Mouse (Mus musculus) heart, adult 9 months (tissue): ENCODE results near the gene Scd1.
"Not testable (repeated sequence)": the region's sequence is repeated elsewhere in the genome, so short reads cannot be mapped to it uniquely, and the experiment has no call there.

Experiments used
- DNase-seq, 2 experiments: peaks; one replicate each; pipeline ENCODE4 v3.0.0; 2022; ENCODE audit warnings: low spot score in 2 of 2

Gene Scd1

DNA sequence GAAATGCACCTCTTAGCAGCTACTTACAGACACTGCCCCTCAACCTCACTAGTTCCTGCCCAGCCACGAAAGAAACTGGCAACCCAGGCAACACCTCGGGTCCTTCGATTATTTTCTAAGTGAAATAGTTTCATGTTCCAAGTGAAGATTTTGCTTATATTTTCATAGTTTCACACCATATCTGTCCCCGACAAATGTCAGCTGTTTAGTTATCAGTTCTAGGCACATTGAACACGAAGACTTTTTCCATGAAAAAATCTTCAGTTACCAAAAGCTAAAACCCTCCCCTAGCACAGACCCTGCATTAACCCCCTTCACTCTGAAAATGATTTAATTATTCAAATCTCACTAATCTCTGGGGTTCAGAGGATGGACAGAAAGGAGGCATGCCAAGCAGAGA is 10.9 kb downstream of the Scd1 start:
- DNase-seq: no peak

DNA sequence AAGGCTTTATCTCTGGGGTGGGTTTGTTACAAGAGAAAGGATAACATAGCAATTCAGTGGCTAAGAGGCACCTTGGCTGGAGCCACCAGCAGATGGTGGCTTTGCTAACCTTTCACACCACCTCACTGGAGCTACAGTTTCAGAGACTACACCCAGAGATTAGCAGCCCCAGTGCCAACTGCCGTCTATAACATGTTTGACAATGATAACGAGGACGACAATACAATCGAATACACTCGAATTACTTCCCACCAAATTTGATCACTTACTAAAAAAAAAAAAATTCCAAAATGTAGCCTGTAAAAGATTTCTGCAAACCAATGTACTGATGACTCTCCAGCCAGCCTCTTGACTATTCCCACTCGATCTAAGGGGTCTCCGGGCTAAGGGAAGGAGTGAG is 12.7 kb downstream of the Scd1 start:
- DNase-seq: no peak

DNA sequence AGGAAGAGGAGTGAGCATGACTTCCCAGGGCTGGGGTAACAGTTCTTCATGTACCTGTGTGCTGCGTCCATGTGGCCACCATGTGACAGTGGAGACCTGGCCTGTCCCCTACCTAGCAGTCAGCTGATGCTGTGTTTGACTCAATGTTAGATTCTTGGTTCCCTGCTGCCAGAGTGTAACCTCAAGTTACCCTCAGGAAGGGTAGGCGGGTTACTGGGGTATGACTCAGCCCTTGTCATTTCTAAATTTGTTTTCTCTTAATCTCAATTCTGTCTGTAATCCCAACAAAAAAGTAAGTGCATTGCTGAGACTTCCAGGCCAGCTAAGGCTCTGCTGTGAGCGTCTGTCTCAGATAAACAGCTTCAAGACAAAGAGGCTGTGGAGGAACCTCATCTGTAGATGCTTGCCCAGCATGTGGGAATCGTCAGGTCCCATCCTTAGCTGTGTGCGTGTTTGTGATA is 13.7 kb downstream of the Scd1 start:
- peak in 1 of 2 experiments; percentile 42 for DNase-seq

DNA sequence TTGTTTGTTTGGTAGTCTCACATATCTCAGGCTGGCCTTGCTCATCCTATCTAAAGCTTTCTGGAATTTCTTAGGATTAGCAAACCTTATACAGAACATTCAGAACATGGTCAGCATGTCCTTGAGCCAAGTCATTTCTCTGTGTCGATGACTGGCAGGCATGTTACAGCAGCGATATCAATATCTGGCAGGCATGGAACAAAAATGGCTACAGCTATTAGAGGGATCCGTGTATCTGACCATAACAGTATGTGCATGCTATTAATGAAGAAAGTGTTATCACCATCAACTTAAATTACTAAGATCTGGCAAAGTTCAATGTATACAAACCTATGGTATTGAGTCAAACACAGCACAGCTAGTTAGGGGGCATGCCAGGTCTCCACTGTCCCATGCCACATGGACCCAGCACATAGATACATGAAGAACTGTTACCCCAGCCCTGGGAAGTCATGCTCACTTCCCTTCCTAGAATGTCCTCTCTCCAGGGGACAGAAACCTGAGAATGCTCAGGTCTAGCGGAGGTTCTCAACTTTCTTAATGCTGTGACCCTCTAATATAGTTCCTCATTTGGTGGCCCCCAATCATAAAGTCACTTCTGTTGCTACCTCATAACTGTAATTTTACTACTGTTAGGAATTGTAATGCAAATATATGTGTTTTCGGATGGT is 15.2 kb downstream of the Scd1 start:
- no peak for DNase-seq

DNA sequence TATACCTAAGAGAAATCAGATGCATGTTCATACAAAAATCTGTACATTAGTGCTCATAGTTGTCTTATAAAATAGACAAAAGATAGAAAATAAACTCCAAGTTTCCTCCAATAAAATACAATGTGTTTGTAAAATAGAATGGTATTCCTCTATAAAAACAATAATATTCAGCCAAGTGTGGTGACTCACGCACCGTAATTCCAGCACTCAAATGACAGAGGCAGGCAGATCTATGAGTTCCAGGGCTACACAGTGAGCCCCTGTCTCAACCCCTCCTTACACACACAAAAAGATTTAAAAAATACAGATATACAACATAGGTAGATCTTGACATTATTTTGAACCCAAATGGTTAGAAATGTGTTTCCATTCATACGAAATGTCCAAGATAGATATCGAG is 15.8 kb downstream of the Scd1 start:
- no peak for DNase-seq

DNA sequence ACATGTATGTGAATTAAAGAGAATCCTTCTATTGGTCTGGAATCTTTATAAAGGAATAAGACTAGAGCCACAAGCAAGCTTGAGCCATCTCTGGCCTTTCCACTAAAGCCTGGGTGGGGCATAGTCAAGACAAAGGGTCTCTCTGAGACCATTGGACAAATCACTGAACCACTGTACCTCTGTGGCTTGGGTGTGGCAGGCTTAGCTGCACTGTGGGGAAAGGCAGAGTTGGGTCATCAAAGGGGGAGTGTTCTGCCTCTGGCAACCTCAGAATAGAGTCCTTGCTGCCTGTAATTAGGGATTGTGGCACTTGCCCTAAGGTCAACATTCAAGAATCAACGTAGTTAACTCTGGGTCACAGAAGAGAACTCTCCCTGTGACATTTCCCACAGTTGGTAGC is 18.2 kb downstream of the Scd1 start:
- DNase-seq: peak in 1 of 2 experiments; percentile 14

DNA sequence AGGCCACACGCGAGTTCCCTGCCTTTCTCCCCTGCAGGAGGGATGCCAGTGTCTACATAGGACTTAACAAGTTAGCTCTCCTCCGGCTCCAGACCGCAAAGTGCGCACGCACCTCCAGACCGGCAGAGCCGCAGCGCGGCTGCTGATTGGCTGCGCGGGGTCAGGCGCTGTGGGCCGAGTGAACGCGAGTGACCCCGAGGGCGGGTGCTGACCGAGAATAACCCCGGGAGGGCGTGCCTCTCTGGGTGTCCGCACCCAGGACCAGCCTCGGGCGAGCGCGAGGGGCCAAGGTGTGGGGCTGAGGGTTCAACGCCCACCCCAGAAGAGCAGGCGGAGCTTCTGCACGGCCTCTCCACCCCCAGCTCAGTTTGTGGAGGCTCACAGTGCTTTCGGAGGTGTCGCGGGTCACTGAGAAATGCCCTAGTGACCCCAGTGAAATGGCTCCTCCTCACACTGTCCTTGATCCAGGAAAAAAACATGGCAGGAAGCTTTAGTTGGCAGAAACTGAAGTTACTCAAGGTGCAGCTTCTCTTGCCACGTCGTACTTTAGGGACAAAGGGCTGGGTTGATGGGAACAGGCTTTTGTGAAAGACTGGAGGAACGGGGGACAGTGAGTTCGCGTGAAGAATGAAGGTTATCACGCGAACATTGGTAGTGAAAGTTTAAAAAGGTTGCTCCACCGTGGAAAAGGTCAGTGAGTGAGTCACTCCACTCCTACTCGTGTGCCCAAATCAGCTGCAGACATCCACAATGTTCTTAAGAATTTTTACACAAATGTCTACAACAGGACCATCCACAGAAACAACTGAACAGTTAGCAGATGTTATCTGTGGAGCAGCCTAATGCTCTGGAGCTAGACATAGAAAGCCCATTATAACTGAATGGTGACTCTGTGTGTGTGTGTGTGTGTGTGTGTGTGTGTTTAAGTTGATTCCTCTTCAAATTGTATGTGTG is 18.9 kb downstream of the Scd1 start:
- peak; percentile 96 for DNase-seq

DNA sequence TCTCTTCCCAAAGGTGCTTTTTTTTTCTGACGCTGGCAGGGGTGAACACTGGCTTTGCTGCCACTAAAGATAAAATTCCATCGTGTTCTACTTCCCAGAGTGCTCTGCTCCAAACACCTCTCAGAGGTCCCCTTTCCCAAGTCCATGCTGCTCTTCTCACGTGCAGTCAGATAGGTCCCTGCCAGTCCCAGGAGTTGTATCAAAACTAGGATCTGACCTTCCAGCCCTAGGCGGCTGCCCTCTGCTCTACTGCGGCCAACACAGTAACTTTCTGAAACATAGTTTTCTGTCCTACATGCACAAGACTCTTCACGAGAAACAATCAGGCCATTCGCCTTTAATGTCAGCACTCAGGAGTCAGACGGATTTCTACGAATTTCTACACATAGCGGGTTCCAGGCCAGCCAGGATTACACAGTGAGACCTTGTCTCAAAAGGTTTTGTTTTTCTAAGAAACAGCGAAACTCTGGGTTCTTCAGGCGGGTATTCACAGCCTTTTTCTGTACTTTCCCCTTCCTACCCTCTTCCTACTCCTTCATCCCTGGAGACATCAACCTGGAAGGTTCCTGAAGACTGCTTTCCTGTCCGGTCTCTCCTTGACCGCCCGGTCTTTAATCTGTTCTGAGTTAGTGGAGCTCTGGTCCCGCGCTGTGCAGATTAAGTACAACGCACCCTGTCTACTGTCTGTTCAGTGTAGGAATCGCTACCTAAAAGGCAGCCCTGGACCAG is 19.8 kb downstream of the Scd1 start:
- DNase-seq: no peak

DNA sequence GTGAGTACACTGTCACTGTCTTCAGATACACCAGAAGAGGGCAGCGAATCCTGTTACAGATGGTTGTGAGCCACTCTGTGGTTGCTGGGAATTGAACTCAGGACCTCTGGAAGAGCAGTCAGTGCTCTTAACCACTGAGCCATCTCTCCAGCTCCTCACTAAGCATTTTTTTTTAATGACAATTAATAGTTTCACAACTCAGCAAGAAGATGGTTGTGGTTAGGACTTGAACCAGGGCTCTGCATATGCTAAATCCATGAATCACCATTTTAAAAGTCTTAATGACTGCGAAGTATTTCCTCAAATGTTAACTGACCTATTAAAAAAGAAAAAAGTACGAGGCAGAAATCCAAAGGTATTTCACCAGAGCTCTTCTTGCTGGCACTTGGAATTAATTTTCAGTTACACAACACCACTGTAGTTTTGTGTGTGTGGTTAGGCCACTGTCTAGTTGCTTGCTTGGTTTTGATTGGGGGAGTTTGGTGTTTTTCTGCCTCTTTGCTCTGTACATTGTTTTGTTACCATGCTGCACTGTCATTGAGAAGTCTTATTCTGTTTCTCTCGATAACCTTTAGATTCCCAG is 20.5 kb downstream of the Scd1 start:
- no peak for DNase-seq

DNA sequence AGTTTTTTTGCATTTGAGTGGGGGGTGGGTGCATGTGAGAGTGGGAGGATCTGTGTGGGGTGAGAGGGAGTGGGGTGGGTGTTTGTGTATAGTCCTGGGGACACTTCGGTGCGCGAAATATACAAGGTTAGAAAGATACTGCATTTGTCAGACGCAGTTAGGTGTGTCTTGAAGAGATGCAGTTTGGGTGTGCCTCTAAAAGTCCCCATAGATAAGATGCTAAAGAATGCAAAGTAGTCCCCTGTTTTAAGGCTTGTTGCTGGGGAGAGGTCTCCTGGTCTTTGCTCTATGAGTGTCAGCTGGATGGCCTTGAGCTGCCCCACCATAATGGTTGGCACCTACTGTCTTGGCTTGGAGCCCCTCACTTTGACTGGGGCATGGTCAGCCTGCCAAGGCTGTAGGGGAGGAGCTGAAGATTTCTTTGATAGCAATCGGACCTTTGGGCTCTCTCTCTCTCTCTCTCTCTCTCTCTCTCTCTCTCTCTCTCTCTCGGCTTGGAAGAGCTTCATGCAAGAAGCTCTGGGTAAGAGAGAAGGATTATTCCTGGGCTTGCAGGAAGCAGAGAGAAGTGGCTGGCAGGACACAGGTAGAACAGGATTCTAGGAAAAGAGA is 21.7 kb downstream of the Scd1 start:
- no peak for DNase-seq

DNA sequence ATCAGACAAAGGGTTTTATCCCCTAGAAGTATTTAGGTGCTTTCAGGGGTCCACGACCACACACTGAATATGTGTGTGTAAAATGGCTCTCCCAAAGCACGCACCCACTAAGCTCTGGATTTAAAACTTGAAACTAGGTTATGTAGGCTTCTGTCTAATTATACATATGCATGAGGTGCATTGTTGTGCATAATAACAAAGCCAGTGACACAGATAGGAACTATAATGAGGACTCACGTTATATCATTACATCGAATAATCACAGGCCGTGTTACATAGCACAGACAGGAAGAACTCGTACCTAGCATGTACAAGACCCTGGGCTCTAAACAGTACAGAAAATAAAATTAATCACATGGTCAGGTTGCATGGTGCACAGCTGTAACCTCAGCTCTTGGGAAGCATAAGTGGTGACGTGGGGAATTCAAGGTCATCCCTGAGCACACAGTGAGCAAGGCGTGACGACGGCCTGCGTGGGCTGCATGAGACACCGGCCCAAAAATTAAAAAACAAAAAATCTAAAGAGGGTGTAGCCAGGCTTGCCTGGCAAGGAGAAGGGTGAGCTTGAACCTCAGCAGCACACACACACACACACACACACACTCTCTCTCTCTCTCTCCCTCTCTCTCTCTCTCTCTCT is 24.9 kb downstream of the Scd1 start:
- no peak for DNase-seq

DNA sequence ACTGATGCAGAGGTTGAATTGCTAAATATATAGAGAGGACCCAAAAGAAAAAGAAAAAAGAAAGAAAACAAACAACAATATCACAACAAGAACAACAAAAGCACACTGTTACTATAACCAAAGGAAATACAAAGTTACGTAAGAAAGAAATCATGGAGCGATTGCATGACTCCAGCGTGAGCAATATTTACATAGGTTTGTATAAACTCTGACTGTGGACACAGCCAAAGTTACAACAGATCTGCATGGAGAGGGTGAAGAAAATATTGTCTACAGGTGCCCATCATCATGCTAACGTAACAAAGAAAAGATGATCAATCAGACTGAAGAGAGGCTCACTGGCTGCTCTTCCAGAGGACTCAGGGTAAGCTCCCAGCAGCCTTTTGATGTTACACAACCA is 27.6 kb downstream of the Scd1 start:
- DNase-seq: no peak

DNA sequence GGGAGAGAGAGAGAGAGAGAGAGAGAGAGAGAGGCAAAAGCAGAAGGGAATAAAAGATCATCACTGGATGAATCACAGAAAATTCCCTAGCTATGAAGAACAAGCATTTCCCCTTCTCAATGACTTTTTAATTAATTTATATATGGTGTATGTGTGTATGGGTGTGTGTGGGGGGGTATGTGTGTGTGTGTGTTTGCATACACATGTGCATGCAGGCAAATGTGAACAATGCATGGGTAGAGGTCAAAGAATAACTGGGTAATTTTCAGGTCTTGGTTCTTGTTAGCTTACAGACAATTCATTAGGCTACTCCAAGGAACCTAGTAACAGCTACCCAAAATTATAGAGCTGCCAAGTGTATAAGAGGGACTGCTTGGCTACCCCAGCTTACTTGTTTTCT is 28.6 kb downstream of the Scd1 start:
- no peak for DNase-seq

DNA sequence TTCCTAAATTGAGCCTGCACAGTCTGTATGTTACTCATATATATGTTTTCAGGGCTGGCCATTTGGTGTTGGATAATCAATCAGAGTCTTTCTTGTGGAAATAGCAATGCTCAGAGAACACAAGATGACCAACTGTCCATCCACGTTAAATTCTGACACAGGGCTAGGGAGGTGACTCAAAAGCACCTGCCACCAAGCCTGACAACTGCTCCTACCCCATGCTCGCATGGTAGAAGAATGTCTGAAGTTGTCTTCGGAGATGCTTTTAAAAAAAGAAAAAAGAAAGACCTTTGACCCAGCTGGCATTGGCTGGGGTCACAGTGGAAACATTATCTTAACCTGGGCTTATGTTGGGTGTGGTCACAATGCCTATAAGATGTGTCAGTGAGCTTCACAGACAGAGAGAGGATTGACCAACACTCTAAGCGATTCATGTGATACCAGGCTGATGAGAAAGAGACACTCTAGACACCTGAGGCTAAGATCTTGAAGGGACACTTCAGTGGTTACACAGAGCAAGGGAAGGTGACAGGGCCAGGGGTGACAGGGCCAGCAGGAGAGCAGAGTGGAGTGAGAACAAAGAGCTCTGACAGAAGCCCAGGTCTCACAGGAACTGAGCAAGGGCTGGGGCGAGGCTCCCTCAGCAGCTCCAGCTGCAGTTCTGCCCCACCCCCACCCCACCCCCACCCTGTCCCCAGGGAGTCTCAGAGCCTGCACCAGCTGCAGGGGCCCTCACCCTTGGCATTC is 29.9 kb downstream of the Scd1 start:
- no peak for DNase-seq

DNA sequence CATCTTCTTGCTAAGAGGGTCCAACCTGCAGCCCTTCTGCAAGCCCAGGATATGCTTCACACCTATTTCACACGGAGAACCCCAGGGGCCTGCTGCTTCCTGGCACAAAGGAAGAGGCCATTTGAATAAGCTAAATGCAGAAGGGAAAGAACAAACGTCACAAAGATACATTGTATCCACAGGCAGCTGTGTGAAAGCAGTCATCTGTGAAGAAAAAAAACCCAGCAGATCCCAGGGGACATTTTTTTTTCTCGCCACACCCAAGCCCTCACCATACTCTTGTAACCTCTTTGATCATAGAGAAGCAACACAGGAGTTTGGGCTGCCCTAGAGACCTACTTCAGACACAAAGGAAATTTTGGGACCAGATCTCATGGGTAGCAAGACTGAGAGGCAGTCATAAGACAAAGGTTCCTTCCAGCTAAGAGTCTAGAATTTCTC is 31.1 kb downstream of the Scd1 start:
- DNase-seq: peak; percentile 11 to 29

DNA sequence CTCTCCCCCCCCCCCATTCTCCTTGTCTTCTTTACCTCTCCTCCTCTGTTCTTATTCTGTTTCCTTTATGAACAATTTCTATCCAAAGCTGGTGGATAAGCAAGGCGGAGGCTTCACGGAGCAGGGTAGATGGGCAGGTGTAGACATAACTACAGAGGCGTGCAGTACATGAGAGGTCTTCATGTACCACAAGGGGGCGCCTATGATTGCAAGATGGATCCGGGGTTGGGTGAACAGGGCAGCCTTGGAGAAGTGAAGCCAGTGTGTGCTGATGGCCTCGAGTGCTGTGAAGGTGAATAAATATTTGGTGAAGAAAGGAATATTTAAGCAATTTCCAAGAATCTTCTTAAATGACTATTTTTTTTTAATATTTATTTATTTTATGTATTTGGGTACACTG is 34.7 kb downstream of the Scd1 start:
- DNase-seq: peak; percentile 68 to 81

DNA sequence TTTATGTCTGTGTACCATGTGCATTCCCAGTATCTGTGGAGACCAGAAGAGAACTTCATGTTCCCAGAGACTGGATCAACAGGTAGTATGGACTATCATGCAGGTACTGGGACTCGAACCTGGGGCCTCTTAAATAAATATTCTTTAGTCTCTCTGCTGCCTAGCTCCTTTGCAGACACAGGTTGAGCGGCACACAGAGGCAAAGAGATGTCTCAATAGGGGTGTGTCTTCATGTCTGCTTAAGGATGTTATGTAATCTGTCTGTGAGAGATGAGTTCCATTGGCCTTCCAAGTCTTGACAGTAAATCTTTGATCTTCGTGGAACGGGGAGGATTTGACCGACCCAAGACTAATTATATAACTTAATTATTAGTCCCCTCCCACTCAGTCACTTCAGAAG is 37.4 kb downstream of the Scd1 start:
- DNase-seq: no peak

DNA sequence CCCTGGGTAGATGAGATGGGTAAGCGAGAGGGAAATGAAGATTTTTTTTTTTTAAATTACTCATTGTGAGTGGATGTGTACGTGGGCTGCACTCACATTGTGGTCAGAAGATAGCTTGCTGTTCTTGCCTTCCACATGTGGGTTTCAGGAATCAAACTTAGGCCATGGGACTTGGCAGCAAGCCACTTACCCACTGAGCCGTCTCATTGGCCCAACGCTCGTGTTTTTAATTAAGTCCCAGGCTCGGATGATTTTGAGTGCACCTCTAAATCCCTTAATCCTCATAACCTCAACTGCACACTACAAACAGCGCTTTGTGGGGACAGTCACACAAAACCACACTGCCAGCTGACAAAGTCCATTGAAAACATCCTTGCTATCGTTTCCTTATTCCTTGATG is 38.3 kb downstream of the Scd1 start:
- no peak for DNase-seq

DNA sequence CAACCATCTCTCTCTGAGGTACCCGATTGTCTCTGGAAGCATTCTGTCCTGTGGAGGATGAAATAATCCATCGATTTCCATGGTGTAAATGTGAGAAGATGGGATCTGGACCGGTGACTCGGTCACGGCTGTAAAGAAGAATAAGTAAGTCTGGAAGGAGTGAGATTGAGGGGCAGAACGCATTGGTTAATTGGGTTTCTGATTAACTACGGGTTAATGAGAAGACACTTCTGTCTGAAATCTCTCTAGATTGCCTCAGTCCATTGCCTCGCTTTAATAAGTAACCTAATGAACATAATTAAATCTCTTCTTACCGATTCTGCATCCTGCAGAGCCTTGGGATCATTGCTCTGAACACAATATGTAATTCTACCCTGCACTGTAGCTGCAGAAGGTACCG is 40.6 kb downstream of the Scd1 start:
- not testable (repeated sequence) for DNase-seq

DNA sequence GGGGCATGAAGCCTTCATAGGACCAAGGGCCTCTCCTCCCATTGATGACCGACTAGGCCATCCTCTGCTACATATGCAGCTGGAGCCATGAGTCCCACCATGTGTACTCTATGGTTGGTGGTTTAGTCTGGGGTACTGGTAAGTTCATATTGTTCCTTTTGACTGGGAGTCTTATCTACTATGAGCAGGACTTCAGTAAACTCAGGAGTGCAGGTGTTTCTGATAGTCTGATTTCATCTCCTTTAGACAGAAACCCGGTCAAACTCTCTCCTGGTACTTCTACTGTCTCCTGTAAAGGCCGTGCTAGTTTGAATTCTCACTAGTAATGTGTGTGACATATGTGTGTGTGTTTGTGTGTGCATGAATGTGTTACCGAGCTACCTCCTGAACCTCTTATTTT is 41.9 kb downstream of the Scd1 start:
- DNase-seq: no peak
